Mouse (Mus musculus): ENCODE measurements around the gene Eml1. TPM values are rescaled to one million over a fixed set of nuclear protein-coding genes. Genes with fewer than 3 reads are reported as not detected.

Eml1 gene
- total RNA-seq, 1 experiment = 4.2 TPM

GRCm38 (mm10) chr12:108449935-108450334 lies 79.2 kb downstream of the Eml1 start:
- H3K4me3 ChIP-seq (ENCODE audit: insufficient read depth in 1 of 2, low read depth in 1 of 2, low read length in 2 of 2, poor library complexity in 1 of 2, severe bottlenecking in 1 of 2) = no peak overlapping the region
- no peak overlapping the region for H3K27ac ChIP-seq (ENCODE audit: insufficient read depth, low read depth, low read length, poor library complexity, severe bottlenecking)
- no peaks in the 10 kb centered on the region for H3K9me3 ChIP-seq (ENCODE audit: control insufficient read depth, insufficient read depth, low read depth, low read length)
- peaks cover 3 to 8% of the 10 kb centered on the region in 2 experiments; a peak in 2 of 4 replicates for H3K4me1 ChIP-seq (ENCODE audit: control insufficient read depth in 2 of 2, insufficient read depth in 2 of 2, low read length in 2 of 2, poor library complexity in 1 of 2)
- H3K36me3 ChIP-seq (ENCODE audit: control insufficient read depth, insufficient read depth, low read length, poor library complexity, severe bottlenecking) = no peaks in the 10 kb centered on the region
- TF ChIP-seq HCFC1 (IDR thresholded peaks at IDR 0.05; ENCODE audit: borderline replicate concordance, insufficient read depth, low read length) = no peak
- TF ChIP-seq ZC3H11A (IDR thresholded peaks at IDR 0.05; ENCODE audit: borderline replicate concordance, low read depth, low read length) = no peak
- TF ChIP-seq MAFK (IDR thresholded peaks at IDR 0.05; ENCODE audit: insufficient read depth, low read depth, low read length) = no peak
- TF ChIP-seq ZNF384 (IDR thresholded peaks at IDR 0.05; ENCODE audit: low read depth, low read length) = no peak
- no peak for TF ChIP-seq CHD2 (IDR thresholded peaks at IDR 0.05; ENCODE audit: low read depth, low read length)
- DNase-seq (ENCODE audit: low read depth, low spot score) = no peak
- no peak overlapping the region for H3K9ac ChIP-seq (ENCODE audit: insufficient read depth, low read depth, low read length, poor library complexity, severe bottlenecking)
- in situ Hi-C loops (cut with MboI; ENCODE audit: low sequenced_read_pairs in 2 of 2, unreplicated experiment in 2 of 2) = no loop called here

- Histone ChIP-seq H3K9ac (ENCODE audit: insufficient read depth, low read depth, low read length, poor library complexity, severe bottlenecking) (no peak overlapping the region), H3K27ac (ENCODE audit: insufficient read depth, low read depth, low read length, poor library complexity, severe bottlenecking) (no peak overlapping the region), H3K36me3 (ENCODE audit: control insufficient read depth, insufficient read depth, low read length, poor library complexity, severe bottlenecking) (no peaks in the 10 kb centered on the region), H3K4me3 (ENCODE audit: insufficient read depth in 1 of 2, low read depth in 1 of 2, low read length in 2 of 2, poor library complexity in 1 of 2, severe bottlenecking in 1 of 2) (no peak overlapping the region), H3K4me1 (ENCODE audit: control insufficient read depth in 2 of 2, insufficient read depth in 2 of 2, low read length in 2 of 2, poor library complexity in 1 of 2) (peaks cover 3% of the 10 kb centered on the region in 2 experiments; a peak in 2 of 4 replicates), H3K9me3 (ENCODE audit: control insufficient read depth, insufficient read depth, low read depth, low read length) (no peaks in the 10 kb centered on the region)
- in situ Hi-C loops (cut with MboI; ENCODE audit: low sequenced_read_pairs in 2 of 2, unreplicated experiment in 2 of 2) = no loop called here
- no peak for DNase-seq (ENCODE audit: low read depth, low spot score)
- TF ChIP-seq ZC3H11A (IDR thresholded peaks at IDR 0.05; ENCODE audit: borderline replicate concordance, low read depth, low read length) (no peak), MAFK (IDR thresholded peaks at IDR 0.05; ENCODE audit: insufficient read depth, low read depth, low read length) (no peak), HCFC1 (IDR thresholded peaks at IDR 0.05; ENCODE audit: borderline replicate concordance, insufficient read depth, low read length) (no peak), CHD2 (IDR thresholded peaks at IDR 0.05; ENCODE audit: low read depth, low read length) (no peak), ZNF384 (IDR thresholded peaks at IDR 0.05; ENCODE audit: low read depth, low read length) (no peak)
These were observed 79.8 kb downstream of the Eml1 start for GRCm38 (mm10) chr12:108450546-108450945.

GRCm38 (mm10) chr12:108452151-108452874 lies 81.6 kb downstream of the Eml1 start:
- Histone ChIP-seq H3K27ac (ENCODE audit: insufficient read depth, low read depth, low read length, poor library complexity, severe bottlenecking) (no peak overlapping the region), H3K9ac (ENCODE audit: insufficient read depth, low read depth, low read length, poor library complexity, severe bottlenecking) (no peak overlapping the region), H3K9me3 (ENCODE audit: control insufficient read depth, insufficient read depth, low read depth, low read length) (no peaks in the 10 kb centered on the region), H3K36me3 (ENCODE audit: control insufficient read depth, insufficient read depth, low read length, poor library complexity, severe bottlenecking) (no peaks in the 10 kb centered on the region), H3K4me3 (ENCODE audit: insufficient read depth in 1 of 2, low read depth in 1 of 2, low read length in 2 of 2, poor library complexity in 1 of 2, severe bottlenecking in 1 of 2) (no peak overlapping the region), H3K4me1 (ENCODE audit: control insufficient read depth in 2 of 2, insufficient read depth in 2 of 2, low read length in 2 of 2, poor library complexity in 1 of 2) (peaks cover 3% of the 10 kb centered on the region in 2 experiments; a peak in 2 of 4 replicates)
- DNase-seq (ENCODE audit: low read depth, low spot score) = no peak
- in situ Hi-C loops (cut with MboI; ENCODE audit: low sequenced_read_pairs in 2 of 2, unreplicated experiment in 2 of 2) = no loop called here
- TF ChIP-seq ZC3H11A (IDR thresholded peaks at IDR 0.05; ENCODE audit: borderline replicate concordance, low read depth, low read length) (no peak), HCFC1 (IDR thresholded peaks at IDR 0.05; ENCODE audit: borderline replicate concordance, insufficient read depth, low read length) (no peak), CHD2 (IDR thresholded peaks at IDR 0.05; ENCODE audit: low read depth, low read length) (no peak), MAFK (IDR thresholded peaks at IDR 0.05; ENCODE audit: insufficient read depth, low read depth, low read length) (no peak), ZNF384 (IDR thresholded peaks at IDR 0.05; ENCODE audit: low read depth, low read length) (no peak)

GRCm38 (mm10) chr12:108453561-108454044 lies 82.8 kb downstream of the Eml1 start:
- H3K4me3 ChIP-seq (ENCODE audit: insufficient read depth in 1 of 2, low read depth in 1 of 2, low read length in 2 of 2, poor library complexity in 1 of 2, severe bottlenecking in 1 of 2) = no peak overlapping the region
- no peak overlapping the region for H3K9ac ChIP-seq (ENCODE audit: insufficient read depth, low read depth, low read length, poor library complexity, severe bottlenecking)
- H3K27ac ChIP-seq (ENCODE audit: insufficient read depth, low read depth, low read length, poor library complexity, severe bottlenecking) = no peak overlapping the region
- H3K9me3 ChIP-seq (ENCODE audit: control insufficient read depth, insufficient read depth, low read depth, low read length) = no peaks in the 10 kb centered on the region
- no peak for DNase-seq (ENCODE audit: low read depth, low spot score)
- TF ChIP-seq CHD2 (IDR thresholded peaks at IDR 0.05; ENCODE audit: low read depth, low read length) = no peak
- TF ChIP-seq HCFC1 (IDR thresholded peaks at IDR 0.05; ENCODE audit: borderline replicate concordance, insufficient read depth, low read length) = no peak
- no peak for TF ChIP-seq ZNF384 (IDR thresholded peaks at IDR 0.05; ENCODE audit: low read depth, low read length)
- TF ChIP-seq ZC3H11A (IDR thresholded peaks at IDR 0.05; ENCODE audit: borderline replicate concordance, low read depth, low read length) = no peak
- TF ChIP-seq MAFK (IDR thresholded peaks at IDR 0.05; ENCODE audit: insufficient read depth, low read depth, low read length) = no peak
- no peaks in the 10 kb centered on the region for H3K36me3 ChIP-seq (ENCODE audit: control insufficient read depth, insufficient read depth, low read length, poor library complexity, severe bottlenecking)
- in situ Hi-C loops (cut with MboI; ENCODE audit: low sequenced_read_pairs in 2 of 2, unreplicated experiment in 2 of 2) = no loop called here
- H3K4me1 ChIP-seq (ENCODE audit: control insufficient read depth in 2 of 2, insufficient read depth in 2 of 2, low read length in 2 of 2, poor library complexity in 1 of 2) = peaks cover 3% of the 10 kb centered on the region in 2 experiments; a peak in 2 of 4 replicates
